Mouse (Mus musculus) heart, postnatal 25 days (tissue): ENCODE results near the gene Msi2. TPM values are rescaled to one million over a fixed set of nuclear protein-coding genes. Genes with fewer than 3 reads are reported as not detected.

Experiments used
- DNase-seq: peaks from one replicate; pipeline ENCODE4 v3.0.0; 2022; ENCODE audit warnings: low spot score
- intact Hi-C: fragments of 180-260 bp; cut with DNase I; formaldehyde crosslinking; loops from one replicate; pipeline ENCODE4 v1.15.1; 2025
- total RNA-seq, 2 experiments: library from RNA; stranded (reverse); gene quantifications; 2 replicates each; pipeline ENCODE4 v1.2.3; 2021

Msi2 gene
- total RNA-seq, 2 experiments from 2014 or later = 191 to 211 TPM

DNA sequence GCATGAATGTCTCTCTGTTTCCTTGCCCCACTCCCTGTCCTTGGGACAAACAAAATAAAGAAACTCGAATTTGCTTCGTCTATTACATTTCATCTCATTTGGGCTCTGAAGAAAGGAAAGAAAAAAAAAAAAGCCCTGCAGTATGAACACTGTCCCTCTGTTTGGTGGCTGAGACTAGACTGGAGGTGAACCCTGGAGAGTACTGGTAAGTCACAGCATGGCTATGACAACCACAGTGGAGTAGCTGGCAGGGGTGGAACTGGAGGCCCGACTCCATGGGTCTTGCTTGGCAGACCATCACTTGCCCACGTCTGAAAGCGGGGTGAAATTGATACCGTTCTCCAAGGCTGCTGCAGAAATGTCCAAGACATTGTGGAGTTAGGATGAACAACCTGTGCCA lies 71.8 kb downstream of the Msi2 start:
- intact Hi-C loops = no loop called here

DNA sequence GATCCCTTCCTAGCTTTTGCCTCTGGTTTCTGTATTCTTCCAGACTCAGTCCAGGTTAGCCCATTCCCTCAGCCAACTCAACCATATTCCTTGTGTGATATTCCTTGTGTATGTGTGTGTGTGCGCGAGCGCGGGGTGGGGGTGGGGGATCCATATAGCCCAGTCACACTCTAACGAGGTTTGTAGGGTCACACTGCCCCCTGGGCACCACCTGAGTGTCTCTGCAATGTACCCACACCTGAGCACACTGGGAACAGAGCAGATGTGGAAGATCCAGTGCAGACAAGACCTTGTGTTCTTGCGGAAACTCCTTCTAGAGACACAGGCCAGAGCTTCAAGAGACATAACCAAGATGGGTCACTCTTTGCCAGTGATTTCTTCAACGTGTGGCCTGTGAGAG lies 72.5 kb downstream of the Msi2 start:
- no peak for DNase-seq
- intact Hi-C loops = no loop called here

More for the DNA sequence above, 71.8 kb downstream of the Msi2 start:
- no peak for DNase-seq

DNA sequence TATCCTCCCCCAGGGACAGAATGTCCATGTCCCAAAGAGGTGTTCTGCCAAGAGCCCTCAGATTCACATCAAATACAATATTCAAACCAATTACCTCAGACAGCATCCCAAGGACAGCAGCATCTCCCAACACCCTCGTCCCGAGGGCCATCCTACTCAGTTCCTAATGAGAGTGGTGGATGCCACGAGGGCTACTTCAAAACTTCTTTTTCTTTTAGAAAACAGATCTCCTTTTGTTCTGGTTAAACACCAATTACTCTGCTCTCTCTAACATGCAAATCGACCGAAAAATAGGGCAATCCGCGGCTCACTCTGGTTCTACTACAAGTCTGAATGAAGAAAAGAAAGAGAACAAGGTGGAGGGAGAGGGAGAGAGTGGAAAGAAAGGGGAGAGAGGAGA lies 73.6 kb downstream of the Msi2 start:
- intact Hi-C loops = no loop called here
- DNase-seq = no peak

DNA sequence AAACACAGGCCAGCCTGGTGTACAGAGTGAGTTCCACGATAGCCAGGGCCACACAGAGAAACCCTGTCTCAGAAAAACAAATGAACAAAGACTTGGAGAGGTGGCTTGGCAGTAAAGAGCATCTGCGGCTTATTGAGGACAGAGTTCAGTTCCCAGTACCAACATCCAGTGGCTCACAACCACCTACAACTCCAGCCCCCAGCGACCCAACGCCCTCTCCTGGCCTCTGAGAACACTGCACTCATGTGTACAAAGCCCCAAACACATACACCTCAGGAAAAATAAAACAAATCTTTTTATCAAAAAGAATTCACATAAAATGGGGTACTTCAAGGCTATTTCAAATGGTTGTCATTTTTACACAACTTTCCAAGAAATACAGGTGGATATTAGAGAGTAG lies 78.5 kb downstream of the Msi2 start:
- DNase-seq = no peak
- intact Hi-C loops = loop anchor here (2.0 kb wide), 1 partner anchor 75 kb away; no protein-coding TSS in a partner anchor

DNA sequence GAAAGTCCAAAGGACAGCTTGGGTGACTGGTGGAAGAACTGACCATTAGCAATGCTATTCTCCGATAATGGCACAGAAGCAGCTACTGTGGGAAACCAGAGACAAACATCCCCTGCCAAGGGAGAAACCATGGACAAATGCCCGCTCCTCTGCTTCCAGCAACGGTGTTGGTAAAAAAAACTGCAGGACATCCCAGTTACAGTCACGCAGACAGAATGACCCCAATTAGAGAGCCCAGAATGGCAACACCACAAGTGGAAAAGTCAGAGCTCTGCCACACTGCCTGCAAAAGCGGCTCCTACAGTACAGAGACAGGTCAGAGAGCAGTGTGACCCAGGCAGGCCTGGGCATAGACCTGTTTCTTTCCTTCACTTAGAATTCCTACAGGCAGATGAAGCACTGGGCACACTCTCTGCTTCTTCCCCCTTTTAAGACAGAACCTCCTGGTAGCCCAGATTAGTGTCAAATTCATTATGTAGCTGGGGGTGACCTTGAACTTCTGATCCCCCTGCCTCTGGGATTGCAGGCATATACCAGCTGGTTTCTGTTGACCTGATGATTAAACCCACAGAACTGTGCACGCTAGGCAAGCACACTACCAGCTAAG lies 79.3 kb downstream of the Msi2 start:
- intact Hi-C loops = loop anchor here (2.0 kb wide), 1 partner anchor 76 kb away; no protein-coding TSS in a partner anchor
- no peak for DNase-seq

DNA sequence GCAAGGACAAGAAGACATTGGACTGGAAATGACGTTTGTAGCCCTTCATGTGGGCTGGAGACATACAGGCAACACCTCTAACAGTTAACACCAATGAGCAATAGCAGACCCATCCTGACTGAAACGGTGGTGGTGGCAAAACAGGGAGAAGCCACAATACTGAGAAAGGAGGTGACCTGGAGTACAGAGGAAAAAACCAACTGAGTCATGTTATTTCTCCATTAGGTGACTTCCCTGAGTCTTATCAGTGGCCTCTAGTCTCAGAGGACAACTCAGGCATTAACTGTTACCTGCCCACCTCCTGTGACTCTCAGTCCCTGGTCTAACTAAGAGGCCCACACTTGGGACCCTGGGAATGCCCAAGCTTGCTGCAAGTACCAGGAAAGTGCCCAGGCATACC lies 80.1 kb downstream of the Msi2 start:
- DNase-seq = no peak
- intact Hi-C loops = loop anchor here (2.0 kb wide), 1 partner anchor 77 kb away; no protein-coding TSS in a partner anchor

DNA sequence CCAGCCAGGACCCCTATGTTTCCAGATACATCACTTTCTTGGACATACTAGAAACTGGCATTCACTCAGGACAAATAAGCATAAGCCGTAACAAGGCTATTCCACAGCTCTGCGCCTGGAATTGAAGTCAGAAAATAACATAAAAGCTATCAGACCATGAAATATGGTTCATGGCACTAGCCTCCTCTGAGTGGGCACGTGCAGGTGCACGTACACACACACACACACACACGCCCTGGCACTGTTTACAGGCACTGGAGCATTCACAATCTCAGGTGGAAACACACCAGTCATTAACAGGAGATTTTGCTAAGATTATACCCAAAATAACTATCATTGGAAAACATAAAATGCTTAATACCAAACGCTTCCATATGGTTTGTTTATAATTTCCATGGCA lies 81.4 kb downstream of the Msi2 start:
- intact Hi-C loops = no loop called here
- no peak for DNase-seq

DNA sequence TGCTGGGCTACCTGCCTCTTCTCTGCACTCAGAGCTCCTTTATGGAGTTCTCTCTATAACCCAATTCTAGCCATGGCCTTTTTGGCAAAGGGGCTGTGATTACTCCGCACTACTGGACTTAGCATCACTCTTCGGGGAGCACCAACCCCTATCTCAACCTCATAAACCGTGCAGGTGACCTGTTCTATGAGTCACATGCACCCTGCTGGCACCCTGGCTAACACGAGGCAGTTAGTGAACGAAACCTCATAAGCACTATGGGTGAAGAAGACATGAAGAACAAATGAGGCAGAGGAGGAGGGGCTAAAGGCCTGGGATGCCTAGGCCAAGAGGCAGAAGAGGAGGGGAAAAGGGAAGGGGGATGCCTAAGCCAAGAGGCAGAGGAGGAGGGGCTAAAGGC lies 82.0 kb downstream of the Msi2 start:
- intact Hi-C loops = no loop called here
- no peak for DNase-seq

DNA sequence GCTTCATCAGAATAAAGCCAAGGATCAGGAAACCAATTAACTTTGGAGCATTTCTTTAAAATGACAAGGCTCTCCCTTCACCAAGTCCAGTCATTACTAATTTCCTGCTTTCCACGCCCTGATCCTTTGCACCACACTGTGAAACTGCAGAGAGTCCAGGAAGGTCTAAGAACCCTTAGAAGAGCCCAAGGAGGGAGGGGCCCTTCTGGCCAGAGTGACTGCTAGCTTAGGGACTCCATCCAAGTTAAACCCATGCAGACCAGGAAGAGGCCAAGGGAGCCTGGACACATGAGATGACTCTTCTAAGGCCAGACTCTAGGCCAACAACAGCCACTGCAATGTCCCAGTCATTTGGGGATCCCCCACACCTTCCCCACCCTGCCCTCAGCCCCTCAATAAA lies 83.7 kb downstream of the Msi2 start:
- peak; percentile 47 for DNase-seq
- intact Hi-C loops = loop anchor here (2.0 kb wide), 1 partner anchor 30 kb away; no protein-coding TSS in a partner anchor

DNA sequence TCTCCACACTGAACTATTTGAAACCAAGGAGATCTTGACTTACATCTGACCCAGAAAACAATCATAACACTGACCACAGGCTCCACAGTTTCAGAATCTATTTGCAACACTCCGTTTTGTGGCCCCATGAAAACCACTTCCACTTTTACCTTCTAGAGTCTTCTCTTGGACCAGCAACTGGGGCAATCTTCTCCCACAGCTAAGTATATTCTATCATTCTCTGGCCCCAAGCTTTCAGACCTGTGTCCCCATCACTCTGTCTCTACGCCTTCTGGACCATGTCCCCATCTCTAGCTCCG lies 86.4 kb downstream of the Msi2 start:
- DNase-seq = no peak
- intact Hi-C loops = no loop called here

DNA sequence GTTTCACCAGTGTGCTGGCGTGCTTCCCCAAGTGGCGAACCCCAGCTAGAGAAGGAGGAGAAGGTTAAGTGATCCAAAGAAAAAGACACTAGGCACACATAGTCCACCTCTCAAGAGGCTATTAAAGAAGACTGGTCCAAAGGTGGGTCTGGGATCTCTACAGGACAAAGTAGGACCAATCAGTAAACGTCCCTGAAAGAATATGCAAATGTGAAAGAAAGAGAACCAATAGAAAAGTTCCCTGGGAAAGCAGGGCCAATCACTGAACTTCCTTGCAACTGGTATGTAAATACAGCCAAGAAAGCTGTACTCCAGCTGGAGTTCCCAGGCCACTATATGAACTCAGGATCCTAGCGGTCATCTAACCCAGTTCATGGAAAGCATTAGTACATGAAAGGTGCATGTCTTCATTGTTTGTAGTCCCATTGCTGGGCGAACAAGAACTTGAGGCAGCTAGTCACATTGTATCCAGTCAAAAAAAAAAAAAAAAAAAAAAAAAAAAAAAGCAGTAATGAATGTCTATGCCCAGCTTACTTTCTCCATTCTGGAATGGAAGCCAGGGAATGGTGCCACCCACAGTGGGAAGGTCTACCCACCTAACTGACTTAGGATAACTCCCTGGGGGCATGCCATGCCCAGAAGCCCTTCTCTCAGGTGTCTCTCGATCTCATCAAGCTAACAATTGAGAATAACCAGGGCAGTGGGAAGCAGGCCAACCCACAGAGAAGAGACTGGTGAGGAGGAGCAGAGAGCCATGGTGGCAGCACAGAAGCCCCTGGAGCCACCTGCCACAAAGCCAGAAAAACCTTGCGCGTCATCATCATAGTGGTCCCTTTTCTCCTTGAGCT lies 87.0 kb downstream of the Msi2 start:
- DNase-seq = no peak
- intact Hi-C loops = no loop called here

DNA sequence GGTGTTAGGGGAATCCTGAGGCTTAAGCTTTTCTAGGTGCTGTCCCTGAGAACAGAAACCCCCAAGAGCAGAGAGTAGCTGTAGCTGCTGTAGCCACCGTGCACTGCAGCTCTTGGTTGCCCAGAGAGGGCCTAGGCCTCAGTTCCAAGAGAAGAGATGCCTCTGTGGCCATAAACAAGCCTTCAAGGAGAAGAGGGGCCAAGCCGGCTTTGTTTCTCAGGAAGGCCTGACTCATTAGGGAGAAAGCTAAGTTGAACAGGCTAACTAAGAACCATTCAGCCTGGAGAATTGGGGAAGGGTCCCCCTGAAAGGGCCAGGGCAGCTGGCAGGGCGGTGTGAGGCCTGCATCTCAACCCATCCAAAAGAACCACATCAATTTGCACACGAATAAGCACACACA lies 88.7 kb downstream of the Msi2 start:
- intact Hi-C loops = no loop called here
- no peak for DNase-seq

DNA sequence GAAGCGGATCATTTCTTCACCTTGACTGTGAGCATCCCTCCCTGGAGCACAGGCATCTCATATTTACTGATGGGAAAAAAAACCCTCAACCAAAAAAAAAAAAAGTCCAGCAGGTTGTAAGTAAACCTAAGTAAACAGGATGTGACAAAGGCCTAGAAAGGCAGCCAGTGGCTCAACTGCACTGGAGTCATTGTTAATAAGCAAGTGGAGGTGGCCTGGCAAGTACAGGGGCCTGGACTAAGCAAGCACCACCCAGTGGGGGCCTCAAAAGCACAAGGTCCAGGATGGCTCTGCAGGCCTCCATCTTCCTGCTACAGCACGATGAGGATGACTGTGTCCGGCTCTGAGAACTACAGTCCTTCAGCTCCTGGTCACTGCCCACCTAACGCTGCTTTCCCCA lies 89.1 kb downstream of the Msi2 start:
- DNase-seq = no peak
- intact Hi-C loops = no loop called here

DNA sequence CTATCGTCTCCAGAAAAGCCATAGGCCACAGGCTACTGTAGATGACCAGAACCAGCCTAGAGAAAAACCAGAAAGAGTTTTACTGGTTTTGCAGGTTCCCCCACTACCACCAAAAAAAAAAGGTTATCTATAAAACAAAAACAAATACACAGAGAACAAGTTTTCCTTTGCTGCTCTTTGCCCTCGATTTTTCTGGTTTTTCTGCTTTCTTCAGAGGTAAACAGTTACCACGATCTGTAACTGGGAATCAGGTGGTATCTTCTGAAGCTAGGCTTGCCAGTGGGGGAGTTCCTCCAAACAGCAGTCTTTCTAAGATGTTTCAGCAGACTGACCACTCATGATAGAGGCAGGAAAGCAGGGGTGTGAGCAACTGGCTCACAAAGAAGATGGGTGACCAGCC lies 89.6 kb downstream of the Msi2 start:
- DNase-seq = no peak
- intact Hi-C loops = no loop called here

DNA sequence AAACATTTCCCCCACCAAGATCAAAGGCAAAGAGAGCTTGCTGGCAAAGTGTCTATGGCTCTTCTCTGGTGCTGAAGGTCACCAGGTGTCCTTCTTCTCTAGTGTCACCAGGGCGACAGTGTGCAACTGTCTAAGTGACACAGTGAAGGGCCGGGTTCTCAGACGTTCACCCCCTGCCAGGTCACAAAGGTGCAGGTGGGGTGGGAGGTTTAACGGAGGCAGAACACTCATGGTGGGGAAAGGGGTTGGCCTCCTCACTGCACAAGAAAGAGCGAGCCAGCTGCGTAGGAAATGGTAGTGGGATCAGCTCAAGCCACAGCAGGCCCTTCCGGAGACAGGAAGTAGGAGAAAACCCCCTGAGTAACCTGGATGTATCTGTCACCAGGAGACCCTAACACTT lies 91.0 kb downstream of the Msi2 start:
- intact Hi-C loops = no loop called here
- DNase-seq = no peak

DNA sequence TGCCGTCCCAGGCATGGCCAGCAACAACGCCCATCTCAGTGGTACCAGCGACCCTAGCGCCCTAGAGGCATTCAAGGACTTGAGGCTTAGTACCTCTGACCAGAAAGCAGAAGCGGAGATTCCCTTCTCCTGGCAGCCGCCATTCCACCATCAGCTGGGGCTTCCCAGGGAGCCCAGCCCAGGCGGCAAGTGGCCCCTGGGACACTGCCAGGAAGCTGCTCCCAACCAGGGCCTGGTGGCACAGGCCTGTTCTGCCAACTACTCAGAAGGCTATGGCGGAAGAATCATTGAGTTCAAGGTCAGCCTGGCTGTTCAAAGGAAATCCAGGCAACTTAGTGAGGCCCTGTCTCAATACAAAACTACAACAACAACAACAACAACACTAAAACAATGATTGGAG lies 91.7 kb downstream of the Msi2 start:
- no peak for DNase-seq
- intact Hi-C loops = no loop called here

DNA sequence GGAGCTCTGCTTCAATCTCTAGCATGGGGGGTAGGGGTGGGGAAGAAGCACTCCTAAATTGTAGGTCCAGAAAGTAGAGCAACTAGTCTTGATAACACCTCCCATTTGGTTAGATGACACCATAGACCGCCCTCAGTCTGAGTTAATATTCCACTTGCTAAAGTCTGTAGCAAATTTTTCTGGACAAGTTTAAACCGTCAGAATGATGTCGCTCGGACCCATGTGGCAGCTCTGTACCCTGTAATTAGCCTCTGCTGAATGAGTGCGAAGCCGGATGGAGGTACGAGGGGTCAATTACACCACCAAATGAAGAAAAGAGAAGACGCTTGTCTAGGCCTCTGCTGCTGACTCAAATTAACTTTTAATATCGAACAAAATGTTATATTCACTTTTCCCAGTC lies 92.3 kb downstream of the Msi2 start:
- intact Hi-C loops = no loop called here
- no peak for DNase-seq

DNA sequence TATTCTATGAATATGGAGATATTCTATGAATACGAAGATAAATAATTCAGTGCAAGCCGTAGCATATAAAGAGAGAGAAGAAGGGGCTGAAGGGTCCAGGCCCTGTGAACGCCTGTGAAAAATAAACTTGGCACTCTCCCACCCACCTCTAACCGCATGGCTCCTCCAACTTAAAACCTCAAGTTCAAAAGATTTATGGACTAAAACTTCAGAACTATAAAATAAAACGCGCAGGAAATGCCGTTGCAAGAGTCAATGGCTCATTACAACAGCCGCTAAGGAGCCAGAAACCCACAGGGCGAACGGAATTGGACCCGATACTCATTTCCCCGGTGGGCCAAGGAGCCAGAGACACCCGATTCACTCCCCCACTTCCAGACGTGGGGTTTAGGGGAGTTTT lies 93.2 kb downstream of the Msi2 start:
- intact Hi-C loops = no loop called here

DNA sequence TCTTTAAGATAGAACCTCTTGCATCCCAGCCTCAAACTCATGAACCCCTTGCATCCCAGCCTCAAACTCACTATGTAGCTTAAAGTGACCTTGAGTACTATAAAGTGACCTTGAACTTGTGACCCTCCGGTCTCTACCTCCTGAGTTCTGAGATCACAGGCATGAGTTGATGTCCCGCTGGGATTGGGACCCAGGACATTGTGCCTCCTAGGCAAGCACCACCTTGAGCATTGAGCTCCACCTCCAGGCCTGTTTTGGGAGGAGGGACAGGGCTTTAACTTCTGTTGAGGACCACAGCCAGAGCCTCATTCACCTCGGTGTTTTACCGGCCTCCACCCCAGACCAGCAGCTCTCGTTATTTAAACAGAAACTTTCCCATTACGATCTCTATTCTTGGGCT lies 93.7 kb downstream of the Msi2 start:
- DNase-seq = no peak
- intact Hi-C loops = loop anchor here (5.0 kb wide), 2 partner anchors 67 to 93 kb away; partner anchors contain the start of gene Msi2

More for the DNA sequence above, 93.2 kb downstream of the Msi2 start:
- DNase-seq = no peak

DNA sequence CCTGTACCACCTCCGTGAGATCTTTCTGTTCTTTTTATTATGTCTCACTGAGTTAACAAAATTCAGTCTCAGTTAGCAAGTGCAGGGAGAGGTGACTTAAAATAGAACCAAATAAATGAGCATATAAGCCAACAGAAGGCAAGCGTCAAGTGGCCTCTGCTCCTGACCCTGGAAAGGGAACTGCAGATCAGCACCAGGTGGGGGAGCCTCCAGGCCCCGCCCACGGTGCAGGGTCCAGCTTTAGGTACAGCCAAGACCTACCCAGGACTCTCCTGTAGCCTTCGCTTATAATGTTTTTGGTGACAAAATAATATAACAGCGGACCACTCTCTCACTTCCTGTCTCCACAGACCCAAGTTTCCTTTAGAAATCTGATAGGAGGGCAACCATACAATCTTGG lies 94.6 kb downstream of the Msi2 start:
- intact Hi-C loops = loop anchor here (5.0 kb wide), 2 partner anchors 66 to 94 kb away; partner anchors contain the start of gene Msi2
- DNase-seq = no peak

DNA sequence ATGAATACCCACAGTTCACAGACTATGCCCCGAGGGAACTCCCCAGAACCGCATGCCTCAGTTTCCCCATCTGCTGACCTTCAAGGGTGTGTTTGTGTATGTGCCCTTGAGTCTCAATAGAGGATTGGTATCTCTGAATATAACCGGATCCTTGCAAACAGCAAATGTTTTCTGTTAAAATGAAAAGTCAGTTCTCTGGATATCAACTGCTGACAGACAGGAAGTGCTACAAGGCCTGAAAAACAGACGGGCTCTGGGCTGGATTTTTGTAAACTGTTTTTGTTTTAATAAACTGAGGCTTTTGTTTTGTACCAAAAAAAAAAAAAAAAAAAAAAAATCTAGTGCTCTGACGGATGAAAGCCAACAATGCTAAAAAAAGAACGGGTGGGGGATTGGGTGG lies 95.8 kb downstream of the Msi2 start:
- DNase-seq = no peak
- intact Hi-C loops = loop anchor here (5.0 kb wide), 2 partner anchors 65 to 95 kb away; partner anchors contain the start of gene Msi2
